Mouse (Mus musculus): ENCODE data around the gene Tpst1.

DNA sequence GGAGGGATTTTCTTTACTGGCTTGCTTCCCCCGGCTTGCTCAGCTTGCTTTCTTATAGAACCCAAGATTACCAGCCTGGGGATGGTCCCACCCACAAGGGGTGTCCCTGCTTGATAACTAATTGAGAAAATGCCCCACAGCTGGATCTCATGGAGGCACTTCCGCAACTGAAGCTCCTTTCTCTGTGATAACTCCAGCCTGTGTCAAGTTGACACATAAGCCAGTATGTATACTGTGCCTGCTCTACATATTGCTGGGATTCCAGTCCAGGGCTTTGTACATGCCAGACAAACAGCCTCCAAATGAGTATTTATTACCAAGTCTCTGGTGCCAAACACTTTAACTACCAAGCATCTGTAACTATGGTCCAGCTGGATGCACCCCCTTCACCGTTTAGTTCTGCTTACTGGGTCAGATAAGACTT lies 5.3 kb upstream of the Tpst1 start:
- TF ChIP-seq CTCF (IDR thresholded peaks at IDR 0.05; ENCODE audit: extremely low read depth, insufficient read depth, low read length) (no peak), POLR2A (IDR thresholded peaks at IDR 0.05; ENCODE audit: extremely low read depth, insufficient read depth, low read length) (no peak)

Data from cortical plate, adult 2 months (tissue).